Mouse (Mus musculus): ENCODE results near the gene Smcp.

- TF ChIP-seq POLR2A (IDR thresholded peaks at IDR 0.05; ENCODE audit: extremely low read depth, insufficient read depth, low read length) (no peak), CTCF (IDR thresholded peaks at IDR 0.05; ENCODE audit: extremely low read depth, insufficient read depth, low read length) (no peak)
These were observed 15.3 kb downstream of the Smcp start, which contains the start of gene Ivl for GRCm38 (mm10) chr3:92573449-92574041.
